Mouse (Mus musculus): ENCODE results near the gene Lzts2. TPM values are rescaled to one million over a fixed set of nuclear protein-coding genes. Genes with fewer than 3 reads are reported as not detected.

Lzts2 gene
- polyA plus RNA-seq, 1 experiment from 2014 or later: 105 TPM

- Histone ChIP-seq H3K4me1 (replicated peaks) (peaks cover 26% of the 10 kb centered on the region), H3K4me2 (no peak overlapping the region), H3K27me3 (peaks cover 72% of the 10 kb centered on the region), H3K4me3 (replicated peaks) (no peak overlapping the region), H3K9me3 (no peaks in the 10 kb centered on the region), H3K27ac (no peak overlapping the region), H3K36me3 (peaks cover 4% of the 10 kb centered on the region; the same call in 1 of the 2 replicates), H3K9ac (replicated peaks) (no peak overlapping the region)
- ATAC-seq (ENCODE audit: insufficient number of reproducible peaks, insufficient read depth, low FRiP score, low TSS enrichment, low read depth): no peak
- 67% methylated on average over 11 of the region's 11 CpGs for WGBS
Observed at GRCm38 (mm10) chr19:45044389-45044927, 30.2 kb downstream of the Lzts2 start.

- Histone ChIP-seq H3K9ac (replicated peaks) (no peak overlapping the region), H3K4me2 (no peak overlapping the region), H3K4me3 (replicated peaks) (no peak overlapping the region), H3K27ac (no peak overlapping the region), H3K36me3 (peaks cover 8% of the 10 kb centered on the region; the same call in 1 of the 2 replicates), H3K4me1 (replicated peaks) (peaks cover 26% of the 10 kb centered on the region), H3K9me3 (no peaks in the 10 kb centered on the region), H3K27me3 (peaks cover 64% of the 10 kb centered on the region)
- 34% methylated on average over 15 of the region's 15 CpGs for WGBS
- no peak for ATAC-seq (ENCODE audit: insufficient number of reproducible peaks, insufficient read depth, low FRiP score, low TSS enrichment, low read depth)
Observed at GRCm38 (mm10) chr19:45045236-45045635, 31.0 kb downstream of the Lzts2 start.

GRCm38 (mm10) chr19:45045651-45046050, 31.4 kb downstream of the Lzts2 start, which contains the start of gene Pdzd7:
Pdzd7 (minus strand) TSS chr19:45045717.
- H3K9me3 ChIP-seq: no peaks in the 10 kb centered on the region
- H3K4me3 ChIP-seq (replicated peaks): peak within 1 kb of the TSS; percentile 49
- H3K27ac ChIP-seq: no peak within 1 kb of the TSS
- peak within 1 kb of the TSS; percentile 77 for H3K4me2 ChIP-seq
- 76% methylated on average over 5 of the region's 5 CpGs for WGBS
- peak within 1 kb of the TSS; percentile 65 for H3K9ac ChIP-seq (replicated peaks)
- no peak for ATAC-seq (ENCODE audit: insufficient number of reproducible peaks, insufficient read depth, low FRiP score, low TSS enrichment, low read depth)
- H3K4me1 ChIP-seq (replicated peaks): peaks cover 26% of the 10 kb centered on the region
- H3K36me3 ChIP-seq: peaks cover 10% of the 10 kb centered on the region; the same call in 1 of the 2 replicates
- H3K27me3 ChIP-seq: peaks cover 60% of the 10 kb centered on the region

GRCm38 (mm10) chr19:45046523-45047321, 32.5 kb downstream of the Lzts2 start:
- H3K27ac ChIP-seq: 0 out of 2 replicates have a peak overlapping the region, but pooled peaks have one; percentile 76
- peaks cover 49% of the 10 kb centered on the region for H3K27me3 ChIP-seq

GRCm38 (mm10) chr19:45047417-45047934, 33.3 kb downstream of the Lzts2 start, which contains the start of gene Sfxn3:
Sfxn3 (plus strand) TSS chr19:45047503.
- Histone ChIP-seq H3K27ac (peak within 1 kb of the TSS; percentile 76), H3K27me3 (peaks cover 42% of the 10 kb centered on the region), H3K4me2 (peak within 1 kb of the TSS; percentile 77), H3K36me3 (peaks cover 29% of the 10 kb centered on the region), H3K4me1 (replicated peaks) (peaks cover 26% of the 10 kb centered on the region), H3K9me3 (no peaks in the 10 kb centered on the region), H3K9ac (replicated peaks) (peak within 1 kb of the TSS; percentile 65), H3K4me3 (replicated peaks) (peak within 1 kb of the TSS; percentile 49)
- WGBS: under 1% methylated on average over 26 of the region's 26 CpGs
- ATAC-seq (ENCODE audit: insufficient number of reproducible peaks, insufficient read depth, low FRiP score, low TSS enrichment, low read depth): peak; percentile 69

More at GRCm38 (mm10) chr19:45046523-45047321, 32.5 kb downstream of the Lzts2 start:
- peak overlapping the region; percentile 77 for H3K4me2 ChIP-seq
- 0 out of 2 replicates have a peak, but pooled peaks have one; percentile 38 for ATAC-seq (ENCODE audit: insufficient number of reproducible peaks, insufficient read depth, low FRiP score, low TSS enrichment, low read depth)
- H3K36me3 ChIP-seq: peaks cover 21% of the 10 kb centered on the region
- H3K4me1 ChIP-seq (replicated peaks): peaks cover 26% of the 10 kb centered on the region
- 2% methylated on average over 34 of the region's 34 CpGs for WGBS
- peak overlapping the region; percentile 65 for H3K9ac ChIP-seq (replicated peaks)
- no peaks in the 10 kb centered on the region for H3K9me3 ChIP-seq
- H3K4me3 ChIP-seq (replicated peaks): peak overlapping the region; percentile 49

GRCm38 (mm10) chr19:45047935-45048643, 33.9 kb downstream of the Lzts2 start:
- ATAC-seq (ENCODE audit: insufficient number of reproducible peaks, insufficient read depth, low FRiP score, low TSS enrichment, low read depth): peak; percentile 63
- WGBS: 55% methylated on average over 11 of the region's 11 CpGs
- Histone ChIP-seq H3K4me1 (replicated peaks) (peaks cover 26% of the 10 kb centered on the region), H3K27ac (peak overlapping the region; percentile 76), H3K36me3 (peaks cover 35% of the 10 kb centered on the region), H3K9ac (replicated peaks) (peak overlapping the region; percentile 65), H3K9me3 (no peaks in the 10 kb centered on the region), H3K4me2 (peak overlapping the region; percentile 77), H3K4me3 (replicated peaks) (peak overlapping the region; percentile 49), H3K27me3 (peaks cover 41% of the 10 kb centered on the region)

- Histone ChIP-seq H3K9me3 (no peaks in the 10 kb centered on the region), H3K27me3 (peaks cover 35% of the 10 kb centered on the region), H3K27ac (no peak overlapping the region), H3K4me1 (replicated peaks) (peaks cover 26% of the 10 kb centered on the region), H3K36me3 (peaks cover 42% of the 10 kb centered on the region), H3K4me3 (replicated peaks) (peak overlapping the region; percentile 49), H3K4me2 (peak overlapping the region; percentile 77), H3K9ac (replicated peaks) (no peak overlapping the region)
- no peak for ATAC-seq (ENCODE audit: insufficient number of reproducible peaks, insufficient read depth, low FRiP score, low TSS enrichment, low read depth)
- WGBS: 81% methylated on average over 12 of the region's 12 CpGs
Observed at GRCm38 (mm10) chr19:45048644-45049365, 34.6 kb downstream of the Lzts2 start.

GRCm38 (mm10) chr19:45049523-45049922, 35.3 kb downstream of the Lzts2 start:
- Histone ChIP-seq H3K9me3 (no peaks in the 10 kb centered on the region), H3K9ac (replicated peaks) (no peak overlapping the region), H3K27me3 (peaks cover 30% of the 10 kb centered on the region), H3K4me2 (no peak overlapping the region), H3K27ac (no peak overlapping the region), H3K4me3 (replicated peaks) (no peak overlapping the region), H3K4me1 (replicated peaks) (peaks cover 26% of the 10 kb centered on the region), H3K36me3 (peaks cover 49% of the 10 kb centered on the region)
- 77% methylated on average over 9 of the region's 9 CpGs for WGBS
- no peak for ATAC-seq (ENCODE audit: insufficient number of reproducible peaks, insufficient read depth, low FRiP score, low TSS enrichment, low read depth)

GRCm38 (mm10) chr19:45053451-45053850, 39.2 kb downstream of the Lzts2 start:
- no peak overlapping the region for H3K4me3 ChIP-seq (replicated peaks)
- H3K9me3 ChIP-seq: no peaks in the 10 kb centered on the region
- H3K4me2 ChIP-seq: no peak overlapping the region
- no peak overlapping the region for H3K9ac ChIP-seq (replicated peaks)
- peaks cover 1% of the 10 kb centered on the region; the same call in 1 of the 2 replicates for H3K27me3 ChIP-seq
- no peak for ATAC-seq (ENCODE audit: insufficient number of reproducible peaks, insufficient read depth, low FRiP score, low TSS enrichment, low read depth)
- 87% methylated on average over 8 of the region's 8 CpGs for WGBS
- peaks cover 23% of the 10 kb centered on the region for H3K4me1 ChIP-seq (replicated peaks)
- H3K27ac ChIP-seq: no peak overlapping the region
- H3K36me3 ChIP-seq: peaks cover 55% of the 10 kb centered on the region

GRCm38 (mm10) chr19:45054892-45055690, 40.9 kb downstream of the Lzts2 start:
- Histone ChIP-seq H3K27me3 (no peaks in the 10 kb centered on the region), H3K4me1 (replicated peaks) (peaks cover 22% of the 10 kb centered on the region), H3K4me3 (replicated peaks) (no peak overlapping the region), H3K9me3 (no peaks in the 10 kb centered on the region), H3K9ac (replicated peaks) (no peak overlapping the region), H3K27ac (no peak overlapping the region), H3K36me3 (peaks cover 47% of the 10 kb centered on the region), H3K4me2 (no peak overlapping the region)
- no peak for ATAC-seq (ENCODE audit: insufficient number of reproducible peaks, insufficient read depth, low FRiP score, low TSS enrichment, low read depth)
- 82% methylated on average over 6 of the region's 6 CpGs for WGBS

Data from limb, embryonic 12.5 days (tissue).